Mouse (Mus musculus) midbrain, embryonic 14.5 days (tissue): ENCODE data around the gene Hoxc10. TPM values are rescaled to one million over a fixed set of nuclear protein-coding genes. Genes with fewer than 3 reads are reported as not detected.

Experiments
- ATAC-seq: fragments of 200-750 bp; cut with Nextera tagmentation; 2 replicates; pipeline ENCODE4 v1.8.0; 2017; ENCODE audit warnings: moderate number of reproducible peaks, moderate library complexity; ENCODE audit not compliant: low FRiP score, low TSS enrichment
- DNase-seq: peaks from one replicate; pipeline ENCODE4 v3.0.0-alpha.2; 2015
- H3K27ac ChIP-seq: fragments of 300-500 bp; sonication (generic); replicated peaks from 2 replicates; pipeline ENCODE4 v1.5.1; 2014; ENCODE audit warnings: mild to moderate bottlenecking, low read depth, low read length, moderate library complexity
- H3K27me3 ChIP-seq: fragments of 300-500 bp; sonication (generic); 2 replicates; pipeline ENCODE4 v1.6.1; 2014; ENCODE audit warnings: low read length, control low read depth, mixed read lengths; ENCODE audit not compliant: control insufficient read depth, insufficient read depth
- H3K36me3 ChIP-seq: fragments of 300-500 bp; sonication (generic); 2 replicates; pipeline ENCODE4 v1.6.1; 2014; ENCODE audit warnings: low read length, control low read depth; ENCODE audit not compliant: control insufficient read depth, insufficient read depth
- H3K4me1 ChIP-seq: fragments of 300-500 bp; sonication (generic); 2 replicates; pipeline ENCODE4 v1.6.1; 2014; ENCODE audit warnings: mild to moderate bottlenecking, antibody characterized with exemption, low read length, control low read depth; ENCODE audit not compliant: control insufficient read depth, insufficient read depth
- H3K4me2 ChIP-seq: fragments of 300-500 bp; sonication (generic); 2 replicates; pipeline ENCODE4 v1.6.1; 2014; ENCODE audit warnings: mild to moderate bottlenecking, low read length, moderate library complexity
- H3K4me3 ChIP-seq: fragments of 300-500 bp; sonication (generic); replicated peaks from 2 replicates; pipeline ENCODE4 v1.5.1; 2014; ENCODE audit warnings: low read depth, low read length
- H3K9ac ChIP-seq: fragments of 300-500 bp; sonication (generic); replicated peaks from 2 replicates; pipeline ENCODE4 v1.6.1; 2014; ENCODE audit warnings: mild to moderate bottlenecking, low read length, moderate library complexity
- H3K9me3 ChIP-seq: fragments of 300-500 bp; sonication (generic); 2 replicates; pipeline ENCODE4 v1.6.1; 2016; ENCODE audit warnings: low read length, control low read depth, mixed read lengths; ENCODE audit not compliant: control insufficient read depth
- WGBS: fragments of 180-500 bp; shearing (Covaris S2); extraction: QIAGEN DNeasy Blood & Tissue Kit; methylation state at CpG from one replicate; pipeline ENCODE4 v1.1.7; 2014; 5-methylcytosine and 5-hydroxymethylcytosine counted together
- polyA plus RNA-seq: library from polyadenylated mRNA; unstranded; fragments of >200 nt; fragmentation: Nextera tagmentation; extraction: Ambion mirVana; gene quantifications from 2 replicates; pipeline ENCODE4 v1.2.1, GENCODE M21; 2014

The Hoxc10 gene
- polyA plus RNA-seq, 1 experiment from 2014 or later: not detected

- no peak overlapping the region for H3K9ac ChIP-seq
- H3K27ac ChIP-seq: no peak overlapping the region
- no peaks in the 10 kb centered on the region for H3K9me3 ChIP-seq
- no peak overlapping the region for H3K4me2 ChIP-seq
- no peak for ATAC-seq
- peaks cover 95% of the 10 kb centered on the region for H3K27me3 ChIP-seq
- no peak for DNase-seq
- H3K4me3 ChIP-seq: no peak overlapping the region
- 2% methylated on average over 8 of the region's 8 CpGs for WGBS
- H3K36me3 ChIP-seq: no peaks in the 10 kb centered on the region
- H3K4me1 ChIP-seq: no peaks in the 10 kb centered on the region
Measured at GRCm38 (mm10) chr15:102963259-102963658, 3.3 kb upstream of the Hoxc10 start.

- H3K27ac ChIP-seq: no peak overlapping the region
- no peak overlapping the region for H3K4me2 ChIP-seq
- DNase-seq: no peak
- H3K9ac ChIP-seq: no peak overlapping the region
- H3K4me1 ChIP-seq: no peaks in the 10 kb centered on the region
- ATAC-seq: no peak
- H3K27me3 ChIP-seq: peaks cover 95% of the 10 kb centered on the region
- 2% methylated on average over 28 of the region's 28 CpGs for WGBS
- no peak overlapping the region for H3K4me3 ChIP-seq
- H3K9me3 ChIP-seq: no peaks in the 10 kb centered on the region
- no peaks in the 10 kb centered on the region for H3K36me3 ChIP-seq
Measured at GRCm38 (mm10) chr15:102963671-102964640, 2.6 kb upstream of the Hoxc10 start.

- Histone ChIP-seq H3K9me3 (no peaks in the 10 kb centered on the region), H3K27ac (no peak overlapping the region), H3K4me2 (no peak overlapping the region), H3K36me3 (no peaks in the 10 kb centered on the region), H3K4me3 (no peak overlapping the region), H3K4me1 (no peaks in the 10 kb centered on the region), H3K9ac (no peak overlapping the region), H3K27me3 (peaks cover 97% of the 10 kb centered on the region)
- ATAC-seq: no peak
- 3% methylated on average over 26 of the region's 26 CpGs for WGBS
- no peak for DNase-seq
Measured at GRCm38 (mm10) chr15:102965003-102965891, 1.3 kb upstream of the Hoxc10 start.

- Histone ChIP-seq H3K36me3 (no peaks in the 10 kb centered on the region), H3K27ac (no peak overlapping the region), H3K9ac (no peak overlapping the region), H3K9me3 (no peaks in the 10 kb centered on the region), H3K27me3 (peaks cover 97% of the 10 kb centered on the region), H3K4me3 (no peak overlapping the region), H3K4me1 (no peaks in the 10 kb centered on the region), H3K4me2 (no peak overlapping the region)
- peak; percentile 48; the same call in 1 of the 2 replicates for ATAC-seq
- DNase-seq: peak; percentile 81
- 3% methylated on average over 29 of the region's 30 CpGs for WGBS
Measured at GRCm38 (mm10) chr15:102965892-102966775, 462 bp upstream of the Hoxc10 start.

- DNase-seq (no peak), ATAC-seq (no peak)
- Histone ChIP-seq H3K4me2 (no peak within 1 kb of the TSS), H3K36me3 (no peaks in the 10 kb centered on the region), H3K4me3 (no peak within 1 kb of the TSS), H3K9me3 (no peaks in the 10 kb centered on the region), H3K27me3 (peaks cover 99% of the 10 kb centered on the region), H3K4me1 (no peaks in the 10 kb centered on the region), H3K27ac (no peak within 1 kb of the TSS), H3K9ac (no peak within 1 kb of the TSS)
- 5% methylated on average over 12 of the region's 12 CpGs for WGBS
Measured at GRCm38 (mm10) chr15:102967312-102967510, 615 bp downstream of the Hoxc10 start, which contains the start of gene Hoxc5. TSS of gene Hoxc5 (plus strand) at chr15:102967443.

GRCm38 (mm10) chr15:102967511-102968397 lies 1.2 kb downstream of the Hoxc10 start:
- H3K9me3 ChIP-seq: no peaks in the 10 kb centered on the region
- H3K4me1 ChIP-seq: no peaks in the 10 kb centered on the region
- no peak overlapping the region for H3K4me3 ChIP-seq
- DNase-seq (no peak), ATAC-seq (no peak)
- no peaks in the 10 kb centered on the region for H3K36me3 ChIP-seq
- peaks cover 99% of the 10 kb centered on the region for H3K27me3 ChIP-seq
- H3K4me2 ChIP-seq: no peak overlapping the region
- H3K9ac ChIP-seq: no peak overlapping the region
- 2% methylated on average over 34 of the region's 34 CpGs for WGBS
- H3K27ac ChIP-seq: no peak overlapping the region

- Histone ChIP-seq H3K4me1 (no peaks in the 10 kb centered on the region), H3K9me3 (no peaks in the 10 kb centered on the region), H3K4me2 (no peak overlapping the region), H3K4me3 (no peak overlapping the region), H3K27ac (no peak overlapping the region), H3K27me3 (peaks cover 99% of the 10 kb centered on the region), H3K9ac (no peak overlapping the region), H3K36me3 (no peaks in the 10 kb centered on the region)
- 38% methylated on average over 1 of the region's 1 CpGs for WGBS
- no peak for DNase-seq
- ATAC-seq: no peak
Measured at GRCm38 (mm10) chr15:102969296-102969695, 2.7 kb downstream of the Hoxc10 start.
